Mouse (Mus musculus) c-Kit-negative CD71-positive TER-119-positive erythroid progenitor cells, embryonic 14.5 days (primary cell): ENCODE measurements around the gene Atxn3.

Experiments used
- DNase-seq: peaks from one replicate; pipeline ENCODE4 v3.0.0-alpha.2; 2013; ENCODE audit warnings: low read depth, low spot score

The Atxn3 gene

DNA sequence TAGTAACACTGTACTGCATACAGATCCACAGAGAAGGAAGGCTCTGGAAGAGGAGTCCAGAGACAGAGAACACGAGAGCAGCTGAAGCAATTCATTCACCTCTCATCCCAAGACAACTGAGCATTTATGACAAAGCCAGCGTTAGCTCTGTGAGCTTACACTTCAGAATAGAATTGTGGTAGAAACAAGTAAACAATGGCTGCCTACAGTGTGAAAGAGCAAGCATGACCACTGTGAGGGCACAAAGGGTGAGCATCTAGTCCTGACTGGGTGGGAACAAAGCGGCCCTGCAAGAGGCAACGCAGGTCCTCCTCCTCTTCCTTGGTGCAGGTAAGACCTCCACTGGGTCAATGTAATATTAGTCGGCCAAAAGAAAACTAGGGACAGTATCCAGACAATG lies 67.0 kb downstream of the Atxn3 start:
- DNase-seq = no peak

DNA sequence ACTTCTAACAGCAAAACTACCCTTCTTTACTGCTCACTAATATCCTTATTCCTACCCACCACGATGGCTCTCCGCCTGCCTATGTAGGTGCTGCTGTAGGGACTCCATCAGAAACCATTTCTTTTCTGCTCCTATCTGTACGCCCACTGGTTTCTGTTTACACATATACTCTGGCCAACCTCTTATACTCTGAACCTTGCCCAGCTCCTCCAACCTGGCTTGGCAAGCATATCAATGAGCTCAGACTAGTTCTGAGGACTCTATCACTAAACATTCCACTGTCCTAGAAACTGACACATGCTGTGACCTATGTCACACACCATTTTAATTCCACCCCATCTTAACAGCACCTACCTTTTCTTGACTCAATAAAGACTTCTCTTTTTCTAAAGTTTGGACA lies 68.7 kb downstream of the Atxn3 start:
- DNase-seq = no peak

DNA sequence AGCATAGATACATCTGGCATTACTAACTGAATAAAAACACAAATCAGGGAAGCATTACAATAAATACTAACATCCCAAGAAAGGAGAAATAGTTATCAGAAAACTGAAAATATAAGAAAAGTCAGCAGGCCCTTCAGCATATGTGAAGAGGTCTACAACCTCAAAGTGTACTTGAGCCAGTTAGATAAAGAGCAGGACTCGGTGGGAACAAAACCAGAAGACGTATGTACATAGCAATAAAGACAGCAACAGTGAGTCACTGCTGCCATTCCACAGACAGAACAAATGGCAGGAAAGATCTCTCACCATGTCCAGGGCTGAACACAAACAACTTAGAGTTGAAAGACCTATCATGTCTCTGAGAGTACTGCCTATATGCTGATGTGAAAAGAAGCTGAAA lies 69.7 kb downstream of the Atxn3 start:
- DNase-seq = no peak

DNA sequence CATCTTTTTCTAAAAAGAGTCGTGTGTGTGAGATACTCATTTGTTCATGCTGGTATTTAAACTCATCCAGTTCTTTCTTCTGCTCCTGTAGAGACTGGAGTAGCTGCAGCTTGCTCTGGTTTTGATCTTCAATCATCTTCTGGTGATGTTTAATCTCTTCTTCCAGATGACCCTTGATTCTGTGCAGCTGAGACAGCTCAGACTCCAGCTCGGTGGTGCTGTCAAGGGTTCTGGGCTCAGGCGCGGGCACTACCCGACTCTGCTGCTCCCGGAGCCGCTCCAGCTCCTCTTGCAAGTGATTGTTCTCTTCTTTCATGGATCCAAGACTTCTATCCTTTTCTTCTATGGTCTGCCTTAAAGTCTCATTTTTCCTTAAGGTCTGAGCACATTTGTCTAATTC lies 73.1 kb downstream of the Atxn3 start:
- no peak for DNase-seq

DNA sequence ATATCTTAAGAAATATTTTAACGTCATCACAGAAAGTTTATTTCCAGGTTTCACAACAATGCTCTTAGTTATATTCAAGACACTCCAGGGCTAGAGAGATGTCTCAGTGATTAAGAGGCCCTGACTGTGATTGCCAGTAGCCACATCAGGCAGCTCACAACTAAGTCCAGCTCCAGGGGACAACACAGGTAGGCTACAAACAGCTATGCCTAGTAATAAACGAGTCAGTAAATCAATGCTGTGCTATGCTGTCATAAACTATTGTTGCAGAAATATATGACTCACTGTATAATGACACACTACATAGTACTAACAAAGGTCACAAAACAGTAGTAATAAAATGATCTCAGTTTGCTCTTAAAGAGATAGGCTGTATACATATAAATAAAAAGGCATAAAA lies 81.7 kb downstream of the Atxn3 start:
- DNase-seq = no peak

DNA sequence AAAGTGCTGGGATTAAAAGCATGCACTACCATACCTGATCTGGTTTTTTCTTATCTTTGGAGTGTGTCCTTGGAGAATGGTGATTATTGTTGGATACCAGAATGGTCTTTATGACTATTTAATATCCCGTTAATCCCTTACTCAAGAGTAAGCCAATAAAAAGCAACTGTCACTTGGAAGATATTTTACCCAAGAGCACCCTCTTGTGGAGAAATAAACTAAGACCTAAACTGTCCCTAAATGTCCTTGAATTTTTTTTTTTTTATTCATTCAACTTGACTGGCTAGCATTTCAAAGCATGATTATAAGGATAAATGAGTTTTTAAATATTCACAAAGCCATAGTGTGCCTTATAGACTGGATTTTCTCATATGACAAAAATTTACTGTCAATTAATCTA lies 82.9 kb downstream of the Atxn3 start:
- DNase-seq = no peak
